ENCODE assay signal across 1 mouse cellular context in the genomic region with DNA sequence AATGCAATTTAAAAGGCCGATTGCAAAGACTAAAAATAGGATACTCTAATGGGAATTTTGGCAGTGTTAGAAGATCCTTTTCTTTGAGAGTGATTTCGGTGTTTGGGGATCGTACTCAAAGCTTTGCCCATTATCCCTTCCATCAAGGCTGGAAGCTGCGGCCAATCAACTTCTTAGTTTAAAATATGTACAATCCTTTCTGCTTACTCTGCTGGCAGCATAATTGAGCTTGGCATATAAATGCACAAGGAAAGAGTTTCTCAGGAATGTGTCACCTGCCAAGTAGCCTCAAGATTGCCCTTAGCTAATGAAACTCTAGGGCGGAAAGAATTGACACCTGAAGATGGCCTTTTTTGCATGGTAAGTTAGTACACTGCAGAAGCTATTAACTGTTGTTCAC.
TF ChIP-seq lines count a peak whose summit lies in the region.

No protein-coding gene starts in this region.

TF ChIP-seq in CH12.LX, 34 proteins besides CTCF, POLR2A, EP300 and RAD21 (continued from another document):
- TF ChIP-seq SMC3 (IDR thresholded peaks at IDR 0.05; ENCODE audit: low read depth, low read length), result no peak
- TF ChIP-seq KAT2A (IDR thresholded peaks at IDR 0.05; ENCODE audit: insufficient replicate concordance, low read length), result no peak
- TF ChIP-seq ZNF384 (IDR thresholded peaks at IDR 0.05; ENCODE audit: low read depth, low read length), result no peak
- TF ChIP-seq POLR2AphosphoS2 (IDR thresholded peaks at IDR 0.05; ENCODE audit: low read depth, low read length), result no peak
- no peak for TF ChIP-seq GABPA (IDR thresholded peaks at IDR 0.05; ENCODE audit: insufficient replicate concordance, low read depth, low read length)
- TF ChIP-seq USF1 (IDR thresholded peaks at IDR 0.05; ENCODE audit: low read depth, low read length), result no peak
